Mouse (Mus musculus) hindbrain, embryonic 14.5 days (tissue): ENCODE measurements around the gene Kpna1. TPM values are rescaled to one million over a fixed set of nuclear protein-coding genes. Genes with fewer than 3 reads are reported as not detected.
"Not testable (repeated sequence)": the region's sequence is repeated elsewhere in the genome, so short reads cannot be mapped to it uniquely, and the experiment has no call there.

Experiments used
- ATAC-seq: fragments of 200-750 bp; cut with Nextera tagmentation; 2 replicates; pipeline ENCODE4 v1.8.0; 2017; ENCODE audit warnings: moderate number of reproducible peaks, mild to moderate bottlenecking, moderate TSS enrichment, moderate library complexity; ENCODE audit not compliant: low FRiP score
- DNase-seq: peaks from one replicate; pipeline ENCODE4 v3.0.0-alpha.2; 2015; ENCODE audit warnings: low spot score
- H3K27ac ChIP-seq: fragments of 300-500 bp; sonication (generic); 2 replicates; pipeline ENCODE4 v1.5.1; 2014; ENCODE audit warnings: mild to moderate bottlenecking, moderate library complexity
- H3K27me3 ChIP-seq: fragments of 300-500 bp; sonication (generic); 2 replicates; pipeline ENCODE4 v1.6.1; 2014; ENCODE audit warnings: mild to moderate bottlenecking, low read length, mixed read lengths; ENCODE audit not compliant: control insufficient read depth, insufficient read depth
- H3K36me3 ChIP-seq: fragments of 300-500 bp; sonication (generic); replicated peaks from 2 replicates; pipeline ENCODE4 v1.6.1; 2014; ENCODE audit not compliant: control insufficient read depth, insufficient read depth
- H3K4me1 ChIP-seq: fragments of 300-500 bp; sonication (generic); replicated peaks from 2 replicates; pipeline ENCODE4 v1.6.1; 2014; ENCODE audit warnings: antibody characterized with exemption, low read length, mixed read lengths; ENCODE audit not compliant: control insufficient read depth, insufficient read depth
- H3K4me2 ChIP-seq: fragments of 300-500 bp; sonication (generic); replicated peaks from 2 replicates; pipeline ENCODE4 v1.6.1; 2014; ENCODE audit warnings: mild to moderate bottlenecking, moderate library complexity
- H3K4me3 ChIP-seq: fragments of 300-500 bp; sonication (generic); replicated peaks from 2 replicates; pipeline ENCODE4 v1.5.1; 2014; ENCODE audit warnings: mild to moderate bottlenecking, low read length
- H3K9ac ChIP-seq: fragments of 300-500 bp; sonication (generic); 2 replicates; pipeline ENCODE4 v1.6.1; 2014
- H3K9me3 ChIP-seq: fragments of 300-500 bp; sonication (generic); 2 replicates; pipeline ENCODE4 v1.6.1; 2016; ENCODE audit warnings: low read length; ENCODE audit not compliant: control insufficient read depth
- WGBS: fragments of 180-500 bp; shearing (Covaris S2); extraction: QIAGEN DNeasy Blood & Tissue Kit; methylation state at CpG from one replicate; pipeline ENCODE4 v1.1.7; 2014; 5-methylcytosine and 5-hydroxymethylcytosine counted together
- polyA plus RNA-seq: library from polyadenylated mRNA; unstranded; fragments of >200 nt; fragmentation: Nextera tagmentation; extraction: Ambion mirVana; gene quantifications from 2 replicates; pipeline ENCODE4 v1.2.1, GENCODE M21; 2014

Kpna1 gene
- polyA plus RNA-seq, 1 experiment from 2014 or later = 90.4 TPM

GRCm38 (mm10) chr16:35983517-35984101 lies 5.1 kb downstream of the Kpna1 start:
- H3K27me3 ChIP-seq = no peaks in the 10 kb centered on the region
- peak overlapping the region; percentile 97 for H3K27ac ChIP-seq
- WGBS = under 1% methylated on average over 60 of the region's 86 CpGs
- H3K9ac ChIP-seq = peak overlapping the region; percentile 86
- peaks cover 11% of the 10 kb centered on the region for H3K4me1 ChIP-seq
- H3K9me3 ChIP-seq = no peaks in the 10 kb centered on the region
- H3K4me3 ChIP-seq = peak overlapping the region; percentile 74
- peak overlapping the region; percentile 60 for H3K4me2 ChIP-seq
- DNase-seq (peak; percentile 52), ATAC-seq (peak; percentile 79)
- H3K36me3 ChIP-seq = no peaks in the 10 kb centered on the region

GRCm38 (mm10) chr16:35984471-35984870 lies 5.9 kb downstream of the Kpna1 start:
- WGBS = 64% methylated on average over 3 of the region's 3 CpGs
- H3K36me3 ChIP-seq = no peaks in the 10 kb centered on the region
- H3K27ac ChIP-seq = no peak overlapping the region
- H3K27me3 ChIP-seq = no peaks in the 10 kb centered on the region
- DNase-seq (no peak), ATAC-seq (no peak)
- no peaks in the 10 kb centered on the region for H3K9me3 ChIP-seq
- H3K4me1 ChIP-seq = peaks cover 11% of the 10 kb centered on the region
- H3K4me2 ChIP-seq = peak overlapping the region; percentile 60
- H3K4me3 ChIP-seq = peak overlapping the region; percentile 74
- H3K9ac ChIP-seq = peak overlapping the region; percentile 86; the same call in 1 of the 2 replicates

DNA sequence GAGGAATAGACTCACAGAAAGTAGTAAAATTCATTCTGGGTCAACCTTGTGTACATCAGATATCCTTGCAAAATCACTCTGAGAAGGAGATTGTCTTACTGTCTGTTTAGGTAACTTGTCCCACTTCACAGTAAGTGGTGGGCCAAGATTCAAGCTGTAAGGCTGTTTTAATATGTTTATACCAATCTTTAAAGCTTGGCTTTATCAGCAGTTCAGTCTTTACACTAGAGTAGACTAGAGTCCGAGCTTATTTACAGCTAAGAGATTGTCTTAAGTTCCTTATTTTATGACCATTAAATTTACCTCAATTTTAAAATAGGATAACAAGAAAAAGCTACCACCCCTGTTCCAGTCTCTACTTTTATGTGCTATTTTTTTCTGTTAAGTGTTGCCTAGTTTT lies 9.4 kb downstream of the Kpna1 start:
- Histone ChIP-seq H3K4me2 (no peak overlapping the region), H3K9me3 (no peaks in the 10 kb centered on the region), H3K27ac (no peak overlapping the region), H3K27me3 (no peaks in the 10 kb centered on the region), H3K9ac (no peak overlapping the region), H3K36me3 (no peaks in the 10 kb centered on the region), H3K4me1 (peaks cover 7% of the 10 kb centered on the region), H3K4me3 (no peak overlapping the region)
- DNase-seq (no peak), ATAC-seq (no peak)
- WGBS = 94% methylated on average over 1 of the region's 1 CpGs

DNA sequence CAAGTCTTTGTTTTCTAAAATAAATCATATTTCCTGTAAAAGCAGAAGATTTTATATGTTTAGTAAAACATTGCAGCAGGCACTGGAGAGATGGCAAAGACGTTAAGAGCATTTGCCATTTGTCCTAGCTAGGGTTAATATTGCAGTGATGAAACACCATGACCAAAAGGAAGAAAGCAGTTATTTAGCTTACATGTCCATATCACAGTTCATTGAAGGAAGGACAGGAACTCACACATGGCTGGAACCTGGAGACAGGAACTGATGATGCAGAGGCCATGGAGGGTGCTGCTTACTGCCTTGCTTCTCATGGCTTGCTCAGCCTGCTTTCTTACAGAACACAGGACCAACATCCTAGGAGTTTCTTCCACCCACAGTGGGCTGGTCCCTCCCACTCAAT lies 13.8 kb downstream of the Kpna1 start:
- H3K4me1 ChIP-seq = no peaks in the 10 kb centered on the region
- WGBS = 79% methylated on average over 1 of the region's 1 CpGs
- no peaks in the 10 kb centered on the region for H3K27me3 ChIP-seq
- no peak overlapping the region for H3K27ac ChIP-seq
- DNase-seq = no peak
- H3K4me3 ChIP-seq = no peak overlapping the region
- no peaks in the 10 kb centered on the region for H3K36me3 ChIP-seq
- ATAC-seq = no peak
- H3K4me2 ChIP-seq = no peak overlapping the region
- no peaks in the 10 kb centered on the region for H3K9me3 ChIP-seq
- H3K9ac ChIP-seq = no peak overlapping the region

- Histone ChIP-seq H3K4me2 (no peak overlapping the region), H3K4me3 (no peak overlapping the region), H3K36me3 (no peaks in the 10 kb centered on the region), H3K27ac (no peak overlapping the region), H3K27me3 (no peaks in the 10 kb centered on the region), H3K4me1 (no peaks in the 10 kb centered on the region), H3K9ac (no peak overlapping the region), H3K9me3 (no peaks in the 10 kb centered on the region)
- DNase-seq = no peak
- ATAC-seq = no peak
- 88% methylated on average over 3 of the region's 3 CpGs for WGBS
These were observed 14.8 kb downstream of the Kpna1 start for GRCm38 (mm10) chr16:35993316-35993715.

GRCm38 (mm10) chr16:35998852-35999251 lies 20.3 kb downstream of the Kpna1 start:
- H3K9me3 ChIP-seq, H3K9ac ChIP-seq, H3K4me1 ChIP-seq, ATAC-seq, DNase-seq, H3K27me3 ChIP-seq, H3K4me3 ChIP-seq, H3K27ac ChIP-seq, H3K4me2 ChIP-seq: not testable (repeated sequence)
- peaks cover 30% of the 10 kb centered on the region for H3K36me3 ChIP-seq
- WGBS = 97% methylated on average over 4 of the region's 4 CpGs

DNA sequence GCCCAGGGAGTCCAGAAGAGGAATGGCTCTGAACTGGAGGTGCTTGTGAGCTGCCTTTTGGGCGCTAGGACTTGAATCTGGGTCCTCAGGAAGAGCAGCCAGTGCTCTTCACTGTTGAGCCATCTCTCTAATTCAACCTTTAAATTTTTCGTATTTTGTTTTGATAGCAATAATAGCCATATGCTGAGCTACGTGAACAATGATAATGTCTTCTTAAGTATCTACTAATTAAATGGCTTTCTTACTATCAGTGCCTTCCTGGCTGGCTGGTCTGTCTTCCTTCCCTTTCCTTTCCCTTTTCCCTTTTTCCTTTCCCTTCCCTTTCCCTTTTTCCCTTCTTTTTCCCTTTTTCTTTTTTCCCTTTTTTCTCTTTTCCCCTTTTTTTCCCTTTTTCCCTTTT lies 29.8 kb downstream of the Kpna1 start:
- Histone ChIP-seq H3K27ac (no peak overlapping the region), H3K36me3 (peaks cover 43% of the 10 kb centered on the region), H3K9ac (no peak overlapping the region), H3K4me3 (no peak overlapping the region), H3K27me3 (no peaks in the 10 kb centered on the region), H3K9me3 (no peaks in the 10 kb centered on the region), H3K4me2 (no peak overlapping the region), H3K4me1 (no peaks in the 10 kb centered on the region)
- ATAC-seq (no peak), DNase-seq (no peak)
- 93% methylated on average over 3 of the region's 3 CpGs for WGBS

- 96% methylated on average over 1 of the region's 1 CpGs for WGBS
- peaks cover 65% of the 10 kb centered on the region for H3K36me3 ChIP-seq
These were observed 37.8 kb downstream of the Kpna1 start for GRCm38 (mm10) chr16:36016335-36016734.

DNA sequence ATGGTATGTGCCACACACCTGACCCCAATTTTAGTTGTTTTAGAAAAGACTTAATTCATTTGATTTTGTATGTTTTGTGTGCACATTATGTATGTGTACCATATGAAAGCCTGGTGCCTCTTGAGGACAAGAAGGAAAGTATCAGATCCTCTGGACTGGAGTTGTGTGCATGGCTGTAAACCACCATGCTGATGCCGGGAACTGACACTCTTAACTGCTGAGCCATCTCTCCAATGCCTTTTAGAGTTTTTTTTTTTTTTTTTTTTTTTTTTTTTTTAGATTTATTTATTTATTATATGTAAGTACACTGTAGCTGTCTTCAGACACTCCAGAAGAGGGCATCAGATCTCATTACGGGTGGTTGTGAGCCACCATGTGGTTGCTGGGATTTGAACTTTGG lies 49.6 kb downstream of the Kpna1 start:
- not testable (repeated sequence) for H3K27me3 ChIP-seq, H3K4me3 ChIP-seq, H3K9ac ChIP-seq, H3K9me3 ChIP-seq, ATAC-seq, DNase-seq, H3K27ac ChIP-seq, H3K4me1 ChIP-seq, H3K4me2 ChIP-seq
- 89% methylated on average over 1 of the region's 2 CpGs for WGBS
- H3K36me3 ChIP-seq = peaks cover 55% of the 10 kb centered on the region

More at GRCm38 (mm10) chr16:36016335-36016734, 37.8 kb downstream of the Kpna1 start:
- no peaks in the 10 kb centered on the region for H3K9me3 ChIP-seq
- DNase-seq (no peak), ATAC-seq (no peak)
- no peak overlapping the region for H3K27ac ChIP-seq
- H3K4me2 ChIP-seq = no peak overlapping the region
- no peak overlapping the region for H3K4me3 ChIP-seq
- no peaks in the 10 kb centered on the region for H3K4me1 ChIP-seq
- no peaks in the 10 kb centered on the region for H3K27me3 ChIP-seq
- H3K9ac ChIP-seq = no peak overlapping the region
